ENCODE assay signal across 15 mouse cellular contexts in genomic region chr3:30187812-30188469, GRCm38 (mm10).
DNase-seq lines count a peak whose midpoint lies in the region; ATAC-seq and TF ChIP-seq lines count a peak whose summit lies in the region.
"Had no signal": no experiment of that assay in that cellular context is flagged by ENCODE, and none has a peak within 500 bp of the region (broad histone marks: within the 10 kb centered on the region; RNA-seq: fewer than 3 reads in every experiment).

No protein-coding gene starts in this region.

- H3K9me3 ChIP-seq in heart, embryonic 16.5 days (replicated peaks; ENCODE audit: control insufficient read depth, low read length): no peaks in the 10 kb centered on the region
- H3K9me3 ChIP-seq in lung, embryonic 14.5 days (ENCODE audit: low read depth, low read length): no peaks in the 10 kb centered on the region
- H3K9me3 ChIP-seq in hindbrain, postnatal 0 days (ENCODE audit: low read length): no peaks in the 10 kb centered on the region

- H3K4me1 ChIP-seq in heart, embryonic 16.5 days (ENCODE audit: control insufficient read depth, insufficient read depth, low read length): peaks cover 4% of the 10 kb centered on the region; the same call in 1 of the 2 replicates
- peaks cover 20% of the 10 kb centered on the region for H3K4me1 ChIP-seq in lung, embryonic 14.5 days (ENCODE audit: insufficient read depth)
- H3K4me1 ChIP-seq in lung, adult 2 months (ENCODE audit: control insufficient read depth, insufficient read depth, low read length): no peaks in the 10 kb centered on the region; the same call in 1 of the 2 replicates
- H3K4me1 ChIP-seq in hindbrain, postnatal 0 days (ENCODE audit: insufficient read depth, low read length): no peaks in the 10 kb centered on the region

- no peak for TF ChIP-seq CTCF in lung, embryonic 14.5 days (IDR thresholded peaks at IDR 0.05; ENCODE audit: low read depth)
- no peak for TF ChIP-seq CTCF in lung, adult 2 months (IDR thresholded peaks at IDR 0.05; ENCODE audit: insufficient read depth, low read length)
- no peak for TF ChIP-seq CTCF in hindbrain, postnatal 0 days (IDR thresholded peaks at IDR 0.05; ENCODE audit: low read depth)

- 0 out of 2 replicates have a peak overlapping the region, but pooled peaks have one; percentile 2 for H3K4me2 ChIP-seq in heart, embryonic 16.5 days (ENCODE audit: low read depth, low read length)
- H3K4me2 ChIP-seq in lung, embryonic 14.5 days: no peak overlapping the region
- H3K4me2 ChIP-seq in hindbrain, postnatal 0 days (ENCODE audit: low read depth, low read length): no peak overlapping the region

- H3K27ac ChIP-seq in heart, embryonic 16.5 days (ENCODE audit: low read length): no peak overlapping the region; the same call in 1 of the 2 replicates
- H3K27ac ChIP-seq in lung, embryonic 14.5 days (ENCODE audit: low read depth): peak overlapping the region; percentile 58; the same call in 1 of the 2 replicates
- no peak overlapping the region for H3K27ac ChIP-seq in hindbrain, postnatal 0 days
- H3K27ac ChIP-seq: left cerebral cortex, adult 2 months had no signal

- no peaks in the 10 kb centered on the region for H3K36me3 ChIP-seq in heart, embryonic 16.5 days (ENCODE audit: control insufficient read depth, insufficient read depth)
- H3K36me3 ChIP-seq in lung, embryonic 14.5 days (ENCODE audit: insufficient read depth): no peaks in the 10 kb centered on the region
- H3K36me3 ChIP-seq in hindbrain, postnatal 0 days (ENCODE audit: insufficient read depth, low read length): no peaks in the 10 kb centered on the region

- no peak overlapping the region for H3K4me3 ChIP-seq in heart, embryonic 16.5 days (ENCODE audit: low read length)
- no peak overlapping the region for H3K4me3 ChIP-seq in lung, embryonic 14.5 days (ENCODE audit: low read depth, low read length)
- H3K4me3 ChIP-seq in lung, adult 2 months (replicated peaks; ENCODE audit: extremely low read depth, low read depth, low read length): no peak overlapping the region
- H3K4me3 ChIP-seq in hindbrain, postnatal 0 days (ENCODE audit: low read length): no peak overlapping the region
- H3K4me3 ChIP-seq: left cerebral cortex, adult 2 months had no signal

- peak; percentile 32; the same call in 1 of the 2 replicates for ATAC-seq in heart, embryonic 16.5 days (replicated peaks; ENCODE audit: extremely low read depth, insufficient read depth, low FRiP score)
- ATAC-seq in lung, embryonic 14.5 days (ENCODE audit: insufficient read depth): peak; percentile 3; the same call in 1 of the 2 replicates
- ATAC-seq in hindbrain, postnatal 0 days: peak; percentile 88
- ATAC-seq: CD4-positive, CD25-positive, alpha-beta regulatory T cell, adult 4 months; intestine, embryonic 16.5 days had no signal

- DNase-seq in heart, adult 9 months (ENCODE audit: low spot score in 2 of 2): no peak
- peak; percentile 64 for DNase-seq in lung, embryonic 14.5 days
- no peak for DNase-seq in lung, adult 2 months
- DNase-seq in hindbrain, postnatal 0 days (ENCODE audit: low spot score): peak; percentile 69
- peak; percentile 21 for DNase-seq in mesoderm, embryonic 11.5 days (ENCODE audit: low read depth, low spot score)
- no peak for DNase-seq in thymus, postnatal 25 days
- DNase-seq in testis, postnatal 10 days (ENCODE audit: low spot score): no peak
- DNase-seq: cerebellum, postnatal 36 days; kidney, postnatal 4 days; right cerebral cortex, postnatal 4 days; thymus, postnatal 4 days had no signal

- no peak for TF ChIP-seq POLR2A in lung, adult 2 months (IDR thresholded peaks at IDR 0.05; ENCODE audit: borderline replicate concordance, extremely low read depth, low read depth, low read length)

- 36% methylated on average over 5 of the region's 5 CpGs for WGBS in heart, embryonic 16.5 days
- 25% methylated on average over 5 of the region's 5 CpGs for WGBS in lung, embryonic 14.5 days
- WGBS in lung, adult 2 months: 35% methylated on average over 5 of the region's 5 CpGs
- WGBS in hindbrain, postnatal 0 days: 26% methylated on average over 5 of the region's 5 CpGs

- H3K27me3 ChIP-seq in heart, embryonic 16.5 days (ENCODE audit: control insufficient read depth, insufficient read depth, low read length): no peaks in the 10 kb centered on the region
- no peaks in the 10 kb centered on the region for H3K27me3 ChIP-seq in lung, embryonic 14.5 days (ENCODE audit: insufficient read depth, low read length)
- no peaks in the 10 kb centered on the region for H3K27me3 ChIP-seq in hindbrain, postnatal 0 days (ENCODE audit: insufficient read depth, low read length)

- no peak overlapping the region for H3K9ac ChIP-seq in heart, embryonic 16.5 days (ENCODE audit: low read length)
- H3K9ac ChIP-seq in lung, embryonic 14.5 days: no peak overlapping the region
- H3K9ac ChIP-seq in hindbrain, postnatal 0 days (replicated peaks; ENCODE audit: low read length): no peak overlapping the region

Comparison
In these comparisons a context has a peak if more than half of its experiments do, and no peak if none do; other contexts are left out.
1. DNase-seq: peak in lung, embryonic 14.5 days (single experiment), hindbrain, postnatal 0 days (single experiment) and mesoderm, embryonic 11.5 days (single experiment); none in heart, adult 9 months (0 of 2), lung, adult 2 months (single experiment), thymus, postnatal 25 days (single experiment) and testis, postnatal 10 days (single experiment).
2. ATAC-seq: peak in every context shown above with its lines; median percentile 88 in hindbrain, postnatal 0 days; 32 in heart, embryonic 16.5 days; 3 in lung, embryonic 14.5 days.